ENCODE assay signal across 7 mouse cellular contexts in genomic region chr10:81175936-81176465, GRCm38 (mm10). TPM values are rescaled to one million over a fixed set of nuclear protein-coding genes. Genes with fewer than 3 reads are reported as not detected.
DNase-seq lines count a peak whose midpoint lies in the region; ATAC-seq and TF ChIP-seq lines count a peak whose summit lies in the region.

No protein-coding gene starts in this region.

- DNase-seq in spleen, adult 2 months (ENCODE audit: low read depth in 1 of 2, low spot score in 2 of 2): no peak
- DNase-seq in spleen, postnatal 14 days (ENCODE audit: low spot score in 2 of 2): no peak
- no peak for DNase-seq in forebrain, embryonic 11.5 days (ENCODE audit: low spot score)
- peak; percentile 91 for DNase-seq in kidney, postnatal 0 days (ENCODE audit: low spot score)
- no peak for DNase-seq in cerebellum, adult 18-20 months
- no peak for DNase-seq in layer of hippocampus, postnatal 14 days (ENCODE audit: low spot score in 2 of 2)

- H3K4me2 ChIP-seq in forebrain, embryonic 11.5 days (ENCODE audit: low read depth, low read length, severe bottlenecking): peak overlapping the region; percentile 99
- H3K4me2 ChIP-seq in kidney, postnatal 0 days (ENCODE audit: low read length): peak overlapping the region; percentile 31
- H3K4me2 ChIP-seq in myocyte (ENCODE audit: low read depth): peak overlapping the region; percentile 99

- 14% methylated on average over 13 of the region's 13 CpGs for WGBS in spleen, adult 2 months
- 10% methylated on average over 13 of the region's 13 CpGs for WGBS in forebrain, embryonic 11.5 days
- under 1% methylated on average over 13 of the region's 13 CpGs for WGBS in kidney, postnatal 0 days

- peak overlapping the region; percentile 25; the same call in 1 of the 2 replicates for H3K4me3 ChIP-seq in spleen, adult 2 months (ENCODE audit: extremely low read depth, insufficient read depth, insufficient read length)
- peak overlapping the region; percentile 100 for H3K4me3 ChIP-seq in forebrain, embryonic 11.5 days (ENCODE audit: low read depth, low read length)
- peak overlapping the region; percentile 92 for H3K4me3 ChIP-seq in kidney, postnatal 0 days (replicated peaks; ENCODE audit: low read depth, low read length)
- peak overlapping the region; percentile 99 for H3K4me3 ChIP-seq in myocyte

- TF ChIP-seq CTCF in spleen, adult 2 months (IDR thresholded peaks at IDR 0.05; ENCODE audit: extremely low read depth, insufficient read depth, insufficient read length, insufficient replicate concordance): no peak
- TF ChIP-seq CTCF in kidney, postnatal 0 days (IDR thresholded peaks at IDR 0.05; ENCODE audit: low read depth): no peak

- H3K4me1 ChIP-seq in spleen, adult 2 months (ENCODE audit: control insufficient read depth, insufficient read depth, insufficient read length): peaks cover 14% of the 10 kb centered on the region; the same call in 1 of the 2 replicates
- peaks cover 25% of the 10 kb centered on the region for H3K4me1 ChIP-seq in forebrain, embryonic 11.5 days (replicated peaks; ENCODE audit: control insufficient read depth, insufficient read depth, low read length)
- peaks cover 8% of the 10 kb centered on the region; the same call in 1 of the 2 replicates for H3K4me1 ChIP-seq in kidney, postnatal 0 days (replicated peaks; ENCODE audit: insufficient read depth, low read length)

- H3K27me3 ChIP-seq in spleen, adult 2 months (ENCODE audit: control insufficient read depth, insufficient read depth, low read length): no peaks in the 10 kb centered on the region
- H3K27me3 ChIP-seq in forebrain, embryonic 11.5 days (ENCODE audit: control insufficient read depth, insufficient read depth, low read length): no peaks in the 10 kb centered on the region
- no peaks in the 10 kb centered on the region for H3K27me3 ChIP-seq in kidney, postnatal 0 days (ENCODE audit: insufficient read depth, low read length)
- H3K27me3 ChIP-seq in myocyte (ENCODE audit: control insufficient read depth, insufficient read depth, insufficient read length): no peaks in the 10 kb centered on the region

- no peak for TF ChIP-seq POLR2A in spleen, adult 2 months (IDR thresholded peaks at IDR 0.05; ENCODE audit: low read depth, low read length)
- TF ChIP-seq POLR2A in myocyte (IDR thresholded peaks at IDR 0.05; ENCODE audit: insufficient read length, low read depth): no peak

- H3K9me3 ChIP-seq in forebrain, embryonic 11.5 days (ENCODE audit: control insufficient read depth, low read length): no peaks in the 10 kb centered on the region
- H3K9me3 ChIP-seq in kidney, postnatal 0 days (replicated peaks; ENCODE audit: low read length): no peaks in the 10 kb centered on the region

- peak; percentile 11; the same call in 1 of the 2 replicates for ATAC-seq in forebrain, embryonic 11.5 days (replicated peaks; ENCODE audit: low FRiP score)
- ATAC-seq in kidney, postnatal 0 days (replicated peaks; ENCODE audit: low FRiP score, low read depth): peak; percentile 15

- H3K36me3 ChIP-seq in spleen, adult 2 months (ENCODE audit: control insufficient read depth, insufficient read depth, low read length): peaks cover 31% of the 10 kb centered on the region
- peaks cover 32% of the 10 kb centered on the region for H3K36me3 ChIP-seq in forebrain, embryonic 11.5 days (ENCODE audit: control insufficient read depth, insufficient read depth, low read length)
- peaks cover 32% of the 10 kb centered on the region for H3K36me3 ChIP-seq in kidney, postnatal 0 days (ENCODE audit: insufficient read depth, low read length)
- H3K36me3 ChIP-seq in myocyte (ENCODE audit: control insufficient read depth, insufficient read depth): peaks cover 36% of the 10 kb centered on the region

- H3K27ac ChIP-seq in spleen, adult 2 months (ENCODE audit: insufficient read depth, low read length): peak overlapping the region; percentile 30
- peak overlapping the region; percentile 58; the same call in 1 of the 2 replicates for H3K27ac ChIP-seq in forebrain, embryonic 11.5 days (ENCODE audit: low read depth, low read length)
- H3K27ac ChIP-seq in kidney, postnatal 0 days: peak overlapping the region; percentile 85

- no peak overlapping the region; the same call in 1 of the 2 replicates for H3K9ac ChIP-seq in forebrain, embryonic 11.5 days (ENCODE audit: low read length)
- H3K9ac ChIP-seq in kidney, postnatal 0 days (ENCODE audit: low read depth, low read length): no peak overlapping the region

- H3K79me2 ChIP-seq in myocyte (ENCODE audit: control insufficient read depth, insufficient read depth): peaks cover 39% of the 10 kb centered on the region

- peak overlapping the region; percentile 76 for H3ac ChIP-seq in myocyte (ENCODE audit: control insufficient read depth, insufficient read length)

TF ChIP-seq in myocyte, 11 proteins besides CTCF, POLR2A, EP300 and RAD21:
- TF ChIP-seq MYOD1 (IDR thresholded peaks at IDR 0.05; ENCODE audit: control insufficient read depth in 1 of 3, insufficient read length in 2 of 3, low read depth in 2 of 3): no peak
- no peak for TF ChIP-seq SRF (IDR thresholded peaks at IDR 0.05; ENCODE audit: control insufficient read depth, insufficient read length, low read depth)
- no peak for TF ChIP-seq E2F4 (IDR thresholded peaks at IDR 0.05; ENCODE audit: insufficient read depth)
- no peak for TF ChIP-seq REST (IDR thresholded peaks at IDR 0.05; ENCODE audit: insufficient read depth, insufficient read length)
- no peak for TF ChIP-seq TCF12 (IDR thresholded peaks at IDR 0.05; ENCODE audit: insufficient read depth, poor library complexity, severe bottlenecking)
- no peak for TF ChIP-seq TCF3 (IDR thresholded peaks at IDR 0.05; ENCODE audit: insufficient read length, low read depth)
- no peak for TF ChIP-seq USF1 (IDR thresholded peaks at IDR 0.05; ENCODE audit: low read depth)
- TF ChIP-seq POLR2AphosphoS2 (IDR thresholded peaks at IDR 0.05; ENCODE audit: insufficient read length, low read depth): no peak
- TF ChIP-seq CEBPB (IDR thresholded peaks at IDR 0.05; ENCODE audit: insufficient read depth, poor library complexity, severe bottlenecking): no peak

RNA-seq across cellular contexts. Expression of gene Eef2, which starts 0.4 kb away (rescaled TPM):
- 1,457 and 1,736 TPM in 2 replicates for polyA plus RNA-seq in spleen, adult 2 months (2012; rRNA removed)
- 467 and 501 TPM in 2 replicates for polyA plus RNA-seq in forebrain, embryonic 11.5 days (2014; fragmentation: Nextera tagmentation; extraction: Ambion mirVana)
- 560 and 590 TPM in 2 replicates for polyA plus RNA-seq in kidney, postnatal 0 days (2015; fragmentation: Nextera tagmentation; extraction: Ambion mirVana)
- polyA plus RNA-seq in myocyte (2012; fragmentation: generic; extraction: Trizol): 3,891 TPM
- 1,000 to 10,000 TPM; 1,016 to 1,032 TPM for total RNA-seq in layer of hippocampus, postnatal 14 days (2021)

RNA-seq across cellular contexts. Expression of gene Dapk3, which starts 6.8 kb away (rescaled TPM):
- polyA plus RNA-seq in spleen, adult 2 months (2012; rRNA removed): 58.0 and 84.5 TPM in 2 replicates
- 54.8 and 59.3 TPM in 2 replicates for polyA plus RNA-seq in forebrain, embryonic 11.5 days (2014; fragmentation: Nextera tagmentation; extraction: Ambion mirVana)
- 42.8 and 43.3 TPM in 2 replicates for polyA plus RNA-seq in kidney, postnatal 0 days (2015; fragmentation: Nextera tagmentation; extraction: Ambion mirVana)
- polyA plus RNA-seq in myocyte (2012; fragmentation: generic; extraction: Trizol): 120 TPM
- 10 to 100 TPM; 59.7 to 60.4 TPM for total RNA-seq in layer of hippocampus, postnatal 14 days (2021)

RNA-seq across cellular contexts. Expression of gene 4930442H23Rik, which starts 7.6 kb away (rescaled TPM):
- not detected in 2 replicates for polyA plus RNA-seq in spleen, adult 2 months (2012; rRNA removed)
- polyA plus RNA-seq in forebrain, embryonic 11.5 days (2014; fragmentation: Nextera tagmentation; extraction: Ambion mirVana): not detected in 2 replicates
- not detected in 2 replicates for polyA plus RNA-seq in kidney, postnatal 0 days (2015; fragmentation: Nextera tagmentation; extraction: Ambion mirVana)
- polyA plus RNA-seq in myocyte (2012; fragmentation: generic; extraction: Trizol): 0.12 TPM
- not detected for total RNA-seq in layer of hippocampus, postnatal 14 days (2021)

RNA-seq across cellular contexts. Expression of gene Pias4, which starts 8.3 kb away (rescaled TPM):
- polyA plus RNA-seq in spleen, adult 2 months (2012; rRNA removed): 36.1 and 45.8 TPM in 2 replicates
- 54.0 and 65.0 TPM in 2 replicates for polyA plus RNA-seq in forebrain, embryonic 11.5 days (2014; fragmentation: Nextera tagmentation; extraction: Ambion mirVana)
- 28.4 and 32.0 TPM in 2 replicates for polyA plus RNA-seq in kidney, postnatal 0 days (2015; fragmentation: Nextera tagmentation; extraction: Ambion mirVana)
- 43.2 TPM for polyA plus RNA-seq in myocyte (2012; fragmentation: generic; extraction: Trizol)
- total RNA-seq in layer of hippocampus, postnatal 14 days (2021): 10 to 100 TPM; 25.9 to 28.1 TPM

RNA-seq across cellular contexts. Expression of gene Nmrk2, which starts 25.9 kb away (rescaled TPM):
- polyA plus RNA-seq in spleen, adult 2 months (2012; rRNA removed): not detected in 2 replicates
- polyA plus RNA-seq in forebrain, embryonic 11.5 days (2014; fragmentation: Nextera tagmentation; extraction: Ambion mirVana): not detected in 2 replicates
- polyA plus RNA-seq in kidney, postnatal 0 days (2015; fragmentation: Nextera tagmentation; extraction: Ambion mirVana): not detected in 2 replicates
- polyA plus RNA-seq in myocyte (2012; fragmentation: generic; extraction: Trizol): 52.3 TPM
- under 1 TPM in 1 of 2 experiments, not detected in 1; 0.26 TPM for total RNA-seq in layer of hippocampus, postnatal 14 days (2021)

Comparison
In these comparisons a context has a peak if more than half of its experiments do, and no peak if none do; other contexts are left out.
1. H3K27ac ChIP-seq: peak in every context shown above with its lines; median percentile 85 in kidney, postnatal 0 days; 58 in forebrain, embryonic 11.5 days; 30 in spleen, adult 2 months.
2. H3K4me3 ChIP-seq: peak in every context shown above with its lines; median percentile 100 in forebrain, embryonic 11.5 days; 99 in myocyte; 92 in kidney, postnatal 0 days; 25 in spleen, adult 2 months.
3. H3K4me2 ChIP-seq: peak in every context shown above with its lines; median percentile 99 in forebrain, embryonic 11.5 days; 99 in myocyte; 31 in kidney, postnatal 0 days.